In genomic region chr11:94996101-94996500, GRCm38 (mm10) we compare ENCODE assay signal across 12 mouse cellular contexts. TPM values are rescaled to one million over a fixed set of nuclear protein-coding genes. Genes with fewer than 3 reads are reported as not detected.
DNase-seq lines count a peak whose midpoint lies in the region; ATAC-seq and TF ChIP-seq lines count a peak whose summit lies in the region.
"Had no signal": no experiment of that assay in that cellular context is flagged by ENCODE, and none has a peak within 500 bp of the region (broad histone marks: within the 10 kb centered on the region; RNA-seq: fewer than 3 reads in every experiment).

No protein-coding gene starts in this region.

- WGBS in heart, embryonic 12.5 days = 80% methylated on average over 8 of the region's 8 CpGs
- WGBS in bone marrow, adult 2 months = 70% methylated on average over 8 of the region's 8 CpGs
- WGBS in forebrain, embryonic 14.5 days = 87% methylated on average over 8 of the region's 8 CpGs
- WGBS in midbrain, embryonic 10.5 days = 90% methylated on average over 8 of the region's 8 CpGs

- H3K27me3 ChIP-seq in heart, embryonic 12.5 days (replicated peaks) = no peaks in the 10 kb centered on the region
- no peaks in the 10 kb centered on the region for H3K27me3 ChIP-seq in forebrain, embryonic 14.5 days (replicated peaks; ENCODE audit: control insufficient read depth, insufficient read depth, low read length)
- no peaks in the 10 kb centered on the region for H3K27me3 ChIP-seq in midbrain, embryonic 10.5 days (ENCODE audit: low read depth, poor library complexity, severe bottlenecking)
- H3K27me3 ChIP-seq: CH12.LX had no signal

- peaks cover 71% of the 10 kb centered on the region for H3K4me1 ChIP-seq in heart, embryonic 12.5 days (replicated peaks)
- H3K4me1 ChIP-seq in bone marrow, adult 2 months (ENCODE audit: control insufficient read depth, insufficient read depth, low read length) = peaks cover 17% of the 10 kb centered on the region
- H3K4me1 ChIP-seq in forebrain, embryonic 14.5 days (ENCODE audit: control insufficient read depth, insufficient read depth, low read length) = peaks cover 45% of the 10 kb centered on the region
- peaks cover 78% of the 10 kb centered on the region for H3K4me1 ChIP-seq in midbrain, embryonic 10.5 days

- no peak for DNase-seq in heart, postnatal 25 days (ENCODE audit: low spot score)
- DNase-seq in forebrain, embryonic 14.5 days (ENCODE audit: low spot score) = no peak
- DNase-seq in midbrain, embryonic 10.5 days (ENCODE audit: low spot score) = no peak
- DNase-seq in urinary bladder, adult 18-20 months (ENCODE audit: low spot score in 2 of 2) = no peak
- DNase-seq in embryo, embryonic 10.5 days (ENCODE audit: low spot score) = no peak
- DNase-seq in gastrocnemius, postnatal 36 days = no peak
- DNase-seq: adrenal gland, postnatal 25 days had no signal

- peak overlapping the region; percentile 98 for H3K4me2 ChIP-seq in heart, embryonic 12.5 days
- H3K4me2 ChIP-seq in forebrain, embryonic 14.5 days (ENCODE audit: low read length) = peak overlapping the region; percentile 99

- intact Hi-C loops in heart, postnatal 25 days (cut with DNase I) = no loop called here
- intact Hi-C loops in gastrocnemius, postnatal 36 days (cut with DNase I) = no loop called here

- TF ChIP-seq POLR2A in bone marrow, adult 2 months (IDR thresholded peaks at IDR 0.05; ENCODE audit: borderline replicate concordance, control insufficient read depth, low read depth, low read length) = no peak

- ATAC-seq in heart, embryonic 12.5 days (ENCODE audit: insufficient number of reproducible peaks, low FRiP score) = no peak
- ATAC-seq in forebrain, embryonic 14.5 days = no peak

- 0 out of 2 replicates have a peak overlapping the region, but pooled peaks have one; percentile 16 for H3K27ac ChIP-seq in heart, embryonic 12.5 days (ENCODE audit: poor library complexity, severe bottlenecking)
- H3K27ac ChIP-seq in bone marrow, adult 2 months (ENCODE audit: control insufficient read depth, insufficient read depth, low read depth, low read length, poor library complexity) = peak overlapping the region; percentile 9
- H3K27ac ChIP-seq in forebrain, embryonic 14.5 days (ENCODE audit: low read depth, low read length) = no peak overlapping the region
- peak overlapping the region; percentile 43 for H3K27ac ChIP-seq in midbrain, embryonic 10.5 days (replicated peaks)
- H3K27ac ChIP-seq: kidney, postnatal 0 days; macrophage had no signal

- H3K36me3 ChIP-seq in heart, embryonic 12.5 days = peaks cover 52% of the 10 kb centered on the region
- peaks cover 59% of the 10 kb centered on the region for H3K36me3 ChIP-seq in forebrain, embryonic 14.5 days (ENCODE audit: control insufficient read depth, insufficient read depth, low read length)
- peaks cover 71% of the 10 kb centered on the region for H3K36me3 ChIP-seq in midbrain, embryonic 10.5 days

- H3K9me3 ChIP-seq in heart, embryonic 12.5 days (replicated peaks) = no peaks in the 10 kb centered on the region
- no peaks in the 10 kb centered on the region for H3K9me3 ChIP-seq in forebrain, embryonic 14.5 days (replicated peaks; ENCODE audit: control insufficient read depth, low read length)
- H3K9me3 ChIP-seq in midbrain, embryonic 10.5 days (replicated peaks) = no peaks in the 10 kb centered on the region

- H3K9ac ChIP-seq in heart, embryonic 12.5 days = no peak overlapping the region
- H3K9ac ChIP-seq in forebrain, embryonic 14.5 days (ENCODE audit: low read length) = peak overlapping the region; percentile 94; the same call in 1 of the 2 replicates

- H3K4me3 ChIP-seq in heart, embryonic 12.5 days = no peak overlapping the region
- peak overlapping the region; percentile 12 for H3K4me3 ChIP-seq in bone marrow, adult 2 months (replicated peaks; ENCODE audit: control insufficient read depth, low read depth, low read length)
- no peak overlapping the region for H3K4me3 ChIP-seq in forebrain, embryonic 14.5 days (ENCODE audit: low read depth, low read length)
- peak overlapping the region; percentile 20; the same call in 1 of the 2 replicates for H3K4me3 ChIP-seq in midbrain, embryonic 10.5 days

- no peak for TF ChIP-seq CTCF in bone marrow, adult 2 months (IDR thresholded peaks at IDR 0.05; ENCODE audit: control insufficient read depth, insufficient read depth, low read length)

RNA-seq across cellular contexts. Expression of gene Ppp1r9b, which starts 5.3 kb away (rescaled TPM):
- 10.4 and 12.2 TPM in 2 replicates for polyA plus RNA-seq in heart, embryonic 12.5 days (2016; fragmentation: Nextera tagmentation; extraction: Ambion mirVana)
- 10 to 100 TPM; 45.5 to 52.6 TPM for total RNA-seq in heart, postnatal 25 days (2021)
- 68.1 and 73.2 TPM in 2 replicates for polyA plus RNA-seq in bone marrow, adult 2 months (2011; ENCODE audit: insufficient read depth, insufficient read length, low replicate concordance, missing spikeins)
- 20.8 and 21.8 TPM in 2 replicates for polyA plus RNA-seq in forebrain, embryonic 14.5 days (2014; fragmentation: Nextera tagmentation; extraction: Ambion mirVana)
- polyA plus RNA-seq in midbrain, embryonic 10.5 days (2016; fragmentation: Nextera tagmentation; extraction: Ambion mirVana) = 8.6 and 9.0 TPM in 2 replicates
- 10 to 100 TPM; 21.9 to 22.0 TPM for total RNA-seq in gastrocnemius, postnatal 36 days (2021)

RNA-seq across cellular contexts. Expression of gene Samd14, which starts 13.6 kb away (rescaled TPM):
- 14.8 and 16.5 TPM in 2 replicates for polyA plus RNA-seq in heart, embryonic 12.5 days (2016; fragmentation: Nextera tagmentation; extraction: Ambion mirVana)
- total RNA-seq in heart, postnatal 25 days (2021) = 1 to 10 TPM; 1.2 to 1.5 TPM
- 54.0 and 80.3 TPM in 2 replicates for polyA plus RNA-seq in bone marrow, adult 2 months (2011; ENCODE audit: insufficient read depth, insufficient read length, low replicate concordance, missing spikeins)
- 81.7 and 96.5 TPM in 2 replicates for polyA plus RNA-seq in forebrain, embryonic 14.5 days (2014; fragmentation: Nextera tagmentation; extraction: Ambion mirVana)
- polyA plus RNA-seq in midbrain, embryonic 10.5 days (2016; fragmentation: Nextera tagmentation; extraction: Ambion mirVana) = 40.8 and 58.6 TPM in 2 replicates
- under 1 TPM; 0.44 to 0.56 TPM for total RNA-seq in gastrocnemius, postnatal 36 days (2021)

RNA-seq across cellular contexts. Expression of gene Sgca, which starts 20.0 kb away (rescaled TPM):
- 20.6 and 26.6 TPM in 2 replicates for polyA plus RNA-seq in heart, embryonic 12.5 days (2016; fragmentation: Nextera tagmentation; extraction: Ambion mirVana)
- total RNA-seq in heart, postnatal 25 days (2021) = 100 to 1,000 TPM; 142 to 163 TPM
- polyA plus RNA-seq in bone marrow, adult 2 months (2011; ENCODE audit: insufficient read depth, insufficient read length, low replicate concordance, missing spikeins) = not detected in 2 replicates
- not detected in 2 replicates for polyA plus RNA-seq in forebrain, embryonic 14.5 days (2014; fragmentation: Nextera tagmentation; extraction: Ambion mirVana)
- polyA plus RNA-seq in midbrain, embryonic 10.5 days (2016; fragmentation: Nextera tagmentation; extraction: Ambion mirVana) = 0.20 TPM in 1 of 2 replicates, not detected in the other
- total RNA-seq in gastrocnemius, postnatal 36 days (2021) = 100 to 1,000 TPM; 252 to 259 TPM
- total RNA-seq: adrenal gland, postnatal 25 days had no signal
- polyA plus RNA-seq: macrophage had no signal

RNA-seq across cellular contexts. Expression of gene Hils1, which starts 28.7 kb away (rescaled TPM):
- polyA plus RNA-seq in heart, embryonic 12.5 days (2016; fragmentation: Nextera tagmentation; extraction: Ambion mirVana) = 0.30 TPM in 1 of 2 replicates, not detected in the other
- total RNA-seq in heart, postnatal 25 days (2021) = not detected
- not detected in 2 replicates for polyA plus RNA-seq in bone marrow, adult 2 months (2011; ENCODE audit: insufficient read depth, insufficient read length, low replicate concordance, missing spikeins)
- polyA plus RNA-seq in forebrain, embryonic 14.5 days (2014; fragmentation: Nextera tagmentation; extraction: Ambion mirVana) = not detected in 2 replicates
- polyA plus RNA-seq in midbrain, embryonic 10.5 days (2016; fragmentation: Nextera tagmentation; extraction: Ambion mirVana) = not detected in 2 replicates
- not detected for total RNA-seq in gastrocnemius, postnatal 36 days (2021)
- total RNA-seq: adrenal gland, postnatal 25 days; CH12.LX had no signal
- polyA plus RNA-seq: kidney, postnatal 0 days; macrophage had no signal

RNA-seq across cellular contexts. Expression of gene Pdk2, which starts 45.1 kb away (rescaled TPM):
- 65.1 and 68.3 TPM in 2 replicates for polyA plus RNA-seq in heart, embryonic 12.5 days (2016; fragmentation: Nextera tagmentation; extraction: Ambion mirVana)
- total RNA-seq in heart, postnatal 25 days (2021) = 100 to 1,000 TPM; 377 to 397 TPM
- polyA plus RNA-seq in bone marrow, adult 2 months (2011; ENCODE audit: insufficient read depth, insufficient read length, low replicate concordance, missing spikeins) = 3.2 and 8.1 TPM in 2 replicates
- polyA plus RNA-seq in forebrain, embryonic 14.5 days (2014; fragmentation: Nextera tagmentation; extraction: Ambion mirVana) = 20.1 and 24.2 TPM in 2 replicates
- polyA plus RNA-seq in midbrain, embryonic 10.5 days (2016; fragmentation: Nextera tagmentation; extraction: Ambion mirVana) = 9.7 and 15.3 TPM in 2 replicates
- 100 to 1,000 TPM; 370 to 480 TPM for total RNA-seq in gastrocnemius, postnatal 36 days (2021)
- total RNA-seq: CH12.LX had no signal

Comparison
In these comparisons a context has a peak if more than half of its experiments do, and no peak if none do; other contexts are left out.
1. H3K4me3 ChIP-seq: peak in bone marrow, adult 2 months (single experiment) and midbrain, embryonic 10.5 days (single experiment); none in heart, embryonic 12.5 days (single experiment) and forebrain, embryonic 14.5 days (single experiment).
2. RNA of gene Sgca, which starts 20.0 kb away (polyA plus RNA-seq): 20.6 to 26.6 TPM in heart, embryonic 12.5 days; 0.20 TPM in midbrain, embryonic 10.5 days, not detected in bone marrow, adult 2 months and not detected in forebrain, embryonic 14.5 days; every median in the first group is over 10 times any median in the second.